Mouse (Mus musculus) layer of hippocampus, adult 8-10 months (tissue): ENCODE measurements around the gene Pxmp2. TPM values are rescaled to one million over a fixed set of nuclear protein-coding genes. Genes with fewer than 3 reads are reported as not detected.

Experiments
- DNase-seq, 2 experiments: peaks; one replicate each; pipeline ENCODE4 v3.0.0; 2022; ENCODE audit warnings: low spot score in 2 of 2
- total RNA-seq, 4 experiments: library from RNA; stranded (reverse); gene quantifications; 2 replicates each; pipeline ENCODE4 v1.2.4; 2022

The Pxmp2 gene
- 1 to 10 TPM; 8.3 to 9.5 (median 8.8) TPM for total RNA-seq

DNA sequence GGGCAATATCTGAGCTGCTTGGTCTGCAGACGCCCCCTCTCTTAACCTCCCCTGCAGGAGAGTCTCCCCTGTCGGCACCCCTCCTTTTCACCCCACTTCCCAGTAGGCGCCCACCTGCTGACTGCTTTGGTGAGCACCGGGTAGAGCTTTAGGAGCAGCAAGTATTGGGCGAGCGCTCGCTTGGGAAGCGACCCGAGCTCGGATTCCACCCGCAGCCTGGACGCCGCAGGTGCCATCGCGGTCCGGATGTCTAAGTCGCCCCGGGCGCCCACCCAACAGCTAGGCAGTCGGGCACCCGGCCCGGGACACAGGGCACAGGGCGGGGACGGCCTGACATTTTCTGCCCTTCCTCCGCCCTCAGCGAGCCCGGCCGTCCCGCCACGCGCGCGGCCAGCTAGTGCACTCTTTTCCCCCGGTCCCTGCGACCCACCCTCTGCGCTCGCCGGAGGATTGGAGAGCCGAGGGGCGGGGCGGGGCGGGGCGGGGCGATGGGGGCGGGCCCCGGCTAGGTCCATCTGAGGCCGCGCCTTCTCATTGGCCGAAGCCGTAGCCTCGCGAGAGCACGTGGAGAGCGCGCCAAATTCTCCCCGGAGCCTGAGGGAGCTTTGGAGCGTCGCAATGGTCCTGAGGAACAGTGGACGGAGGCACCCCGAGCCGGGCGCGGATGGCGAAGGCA lies at the start of gene Pxmp2, which contains the start of gene Pole:
Pxmp2 (minus strand) TSS at position 417 of the 676 bp plus-strand sequence.
Pole (plus strand) TSS at position 537 of the 676 bp plus-strand sequence.
- peak; percentile 75 to 76 for DNase-seq

DNA sequence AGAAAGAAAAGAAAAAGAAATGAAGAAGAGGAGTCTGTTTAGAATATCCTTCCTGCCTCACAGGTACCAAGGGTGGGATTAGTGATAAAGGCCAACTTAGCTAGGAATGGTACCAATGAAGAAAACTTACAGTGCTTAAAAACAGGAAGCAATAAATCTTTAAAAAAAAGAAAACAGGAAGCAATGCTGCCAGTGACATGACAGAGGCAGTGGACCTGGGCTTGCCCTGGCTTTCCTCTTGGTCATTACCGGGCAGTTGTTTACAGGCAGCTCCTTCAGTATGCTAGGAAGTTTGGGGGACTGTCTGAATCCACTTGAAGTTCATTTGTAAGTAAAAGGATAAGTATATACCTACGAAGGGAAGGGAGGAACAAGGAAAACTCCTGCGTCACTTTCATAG lies 44.5 kb upstream of the Pxmp2 start:
- DNase-seq, result no peak

DNA sequence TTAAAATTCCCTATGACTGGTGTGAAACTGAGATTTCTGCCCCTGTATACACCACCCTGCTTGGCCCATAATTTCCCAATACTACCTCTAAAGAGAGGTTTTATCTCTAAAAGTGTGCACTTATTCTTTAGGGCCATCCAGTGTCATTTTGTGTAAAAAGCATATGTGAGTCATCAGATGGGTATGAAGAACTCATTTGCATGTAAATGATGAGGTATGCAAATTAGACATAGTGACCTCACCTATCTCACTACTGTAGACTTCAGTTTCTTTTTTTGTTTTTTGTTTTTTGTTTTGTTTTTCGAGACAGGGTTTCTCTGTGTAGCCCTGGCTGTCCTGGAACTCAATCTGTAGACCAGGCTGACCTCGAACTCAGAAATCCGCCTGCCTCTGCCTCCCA lies 27.1 kb upstream of the Pxmp2 start:
- no peak for DNase-seq

DNA sequence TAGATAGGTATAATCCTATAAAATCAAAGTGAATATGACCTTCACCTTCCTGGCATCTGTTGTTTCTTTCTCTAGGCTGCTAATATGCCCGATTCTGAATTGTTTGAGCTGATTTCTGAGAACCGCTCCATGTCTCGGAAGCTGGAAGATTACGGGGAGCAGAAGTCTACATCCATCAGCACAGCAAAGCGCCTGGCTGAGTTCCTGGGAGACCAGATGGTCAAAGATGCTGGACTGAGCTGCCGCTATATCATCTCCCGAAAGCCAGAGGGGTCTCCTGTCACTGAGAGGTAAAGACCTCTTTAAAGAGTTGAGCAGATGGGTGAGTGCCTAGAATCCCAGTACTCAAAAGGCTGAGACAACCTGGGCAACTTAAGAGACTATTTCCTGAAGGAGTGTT lies 22.9 kb upstream of the Pxmp2 start:
- no peak for DNase-seq

DNA sequence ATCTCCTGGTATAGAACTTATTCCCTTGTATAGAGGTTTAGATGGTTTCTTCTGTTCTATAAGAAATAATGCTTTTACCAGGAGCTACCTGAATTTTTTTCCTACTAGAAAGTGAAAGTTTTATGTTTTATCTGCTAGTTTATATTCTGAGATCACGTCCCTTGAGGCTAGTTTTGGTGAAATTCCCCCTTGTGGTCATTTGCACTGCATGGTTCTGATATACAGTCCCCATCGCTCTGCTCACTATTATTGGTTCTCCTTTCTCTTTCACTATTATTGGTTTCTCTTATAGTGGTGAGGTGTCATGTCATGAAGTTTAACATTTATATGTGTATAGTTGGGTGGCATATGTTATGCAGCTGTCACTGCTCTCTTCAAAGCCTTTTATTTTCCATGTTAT lies 14.6 kb upstream of the Pxmp2 start:
- no peak for DNase-seq

DNA sequence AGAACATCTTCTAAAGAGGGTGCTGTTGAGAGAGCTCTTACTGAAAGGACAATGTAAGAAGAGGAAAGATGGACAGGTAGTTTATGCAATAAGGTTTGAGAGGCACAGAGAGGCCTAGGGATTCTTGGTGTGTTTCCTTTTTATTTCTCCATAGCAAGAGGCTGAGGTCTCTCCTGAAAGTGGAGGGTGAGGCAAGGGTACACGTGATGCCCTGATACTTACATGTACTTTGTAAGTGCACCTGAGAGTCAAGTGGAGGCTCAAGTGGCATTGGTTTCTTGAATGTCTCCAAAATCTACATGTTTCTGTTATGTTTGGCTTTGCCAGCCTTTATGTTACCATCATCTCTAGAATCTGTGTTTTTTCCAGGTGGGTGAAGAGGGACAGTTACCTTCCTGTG lies 10.7 kb upstream of the Pxmp2 start:
- DNase-seq, result no peak

DNA sequence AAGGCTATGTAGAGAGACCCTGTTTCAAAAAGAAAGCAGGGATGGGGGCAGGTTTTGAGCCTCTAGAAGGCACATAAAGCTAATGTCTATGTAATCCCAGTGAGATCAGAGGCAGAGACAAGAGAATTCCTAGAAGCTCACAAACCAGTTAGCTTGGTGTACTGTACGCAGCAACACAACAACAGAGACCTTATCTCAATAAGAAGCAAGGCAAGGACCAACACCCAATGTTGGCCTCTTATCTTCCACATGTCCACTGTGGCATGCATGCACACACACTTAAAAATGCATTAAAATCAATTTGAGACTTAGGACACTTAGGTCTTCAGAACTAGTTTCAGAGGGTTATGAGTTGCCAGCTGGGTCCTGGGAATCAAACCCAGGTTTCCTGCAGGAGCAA lies 5.7 kb upstream of the Pxmp2 start:
- no peak for DNase-seq

DNA sequence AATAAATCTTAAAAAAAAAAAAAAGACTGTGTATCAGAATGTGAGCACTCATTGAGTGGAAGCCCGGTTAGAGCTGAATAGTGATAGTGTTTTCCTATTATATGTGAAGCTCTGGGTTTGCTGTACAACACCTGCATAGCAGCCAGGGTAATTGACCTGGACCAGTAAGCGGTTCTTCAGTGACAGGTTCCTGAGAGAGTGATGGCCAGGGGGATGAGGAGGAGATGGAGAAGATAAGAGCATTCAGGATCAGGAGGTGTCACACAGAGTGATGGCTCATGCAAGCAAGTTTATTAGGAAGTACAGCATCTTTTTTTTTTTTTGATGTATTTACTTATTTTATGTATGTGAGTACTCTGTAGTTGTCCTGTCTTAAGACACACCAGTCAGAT lies 1.1 kb upstream of the Pxmp2 start:
- DNase-seq, result no peak

DNA sequence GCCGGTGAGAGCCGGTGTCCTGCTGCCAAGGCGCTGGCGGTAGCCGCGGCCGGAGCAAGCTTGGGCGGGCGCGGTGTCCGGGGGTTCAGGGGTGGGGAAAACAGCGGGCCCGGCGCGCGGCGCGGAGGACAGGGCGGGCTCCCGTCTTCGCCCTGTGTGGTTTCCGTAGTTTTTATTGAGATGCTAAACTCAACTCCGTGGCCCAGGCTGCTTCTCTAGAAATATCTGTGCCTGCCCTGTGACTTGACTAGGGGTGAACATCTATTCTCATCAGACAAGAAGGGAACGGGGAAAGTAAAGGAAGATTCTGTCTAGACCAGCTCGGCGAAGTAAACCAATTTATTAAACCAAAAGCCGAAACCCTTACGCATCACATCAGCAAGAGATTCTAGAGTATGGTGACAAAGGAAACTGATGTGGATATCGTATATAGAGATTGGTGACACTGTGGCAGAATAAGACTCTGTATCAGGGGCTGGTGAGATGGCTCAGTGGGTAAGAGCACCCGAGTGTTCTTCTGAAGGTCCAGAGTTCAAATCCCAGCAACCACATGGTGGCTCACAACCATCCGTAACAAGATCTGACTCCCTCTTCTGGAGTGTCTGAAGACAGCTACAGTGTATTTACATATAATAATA lies 579 bp upstream of the Pxmp2 start:
- no peak for DNase-seq

DNA sequence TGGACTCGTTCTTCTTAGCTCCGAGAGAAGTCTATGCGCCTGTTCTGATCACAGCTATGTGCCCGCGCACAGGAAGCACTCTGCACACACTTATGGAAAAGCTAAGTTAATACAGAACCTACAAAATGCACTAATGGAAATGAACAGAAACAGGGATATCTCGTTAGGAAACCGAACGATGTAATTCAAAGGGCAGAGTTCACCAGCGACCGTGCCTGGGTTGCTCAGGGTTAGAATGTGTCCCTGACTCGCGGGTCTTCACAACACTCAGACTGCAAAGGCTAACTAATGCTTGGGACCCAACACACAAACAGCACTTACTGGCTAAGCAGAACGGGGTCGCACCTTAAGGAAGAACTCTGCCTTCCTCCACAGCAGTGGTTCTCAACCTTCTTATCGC lies 830 bp downstream of the Pxmp2 start:
- DNase-seq, result no peak

DNA sequence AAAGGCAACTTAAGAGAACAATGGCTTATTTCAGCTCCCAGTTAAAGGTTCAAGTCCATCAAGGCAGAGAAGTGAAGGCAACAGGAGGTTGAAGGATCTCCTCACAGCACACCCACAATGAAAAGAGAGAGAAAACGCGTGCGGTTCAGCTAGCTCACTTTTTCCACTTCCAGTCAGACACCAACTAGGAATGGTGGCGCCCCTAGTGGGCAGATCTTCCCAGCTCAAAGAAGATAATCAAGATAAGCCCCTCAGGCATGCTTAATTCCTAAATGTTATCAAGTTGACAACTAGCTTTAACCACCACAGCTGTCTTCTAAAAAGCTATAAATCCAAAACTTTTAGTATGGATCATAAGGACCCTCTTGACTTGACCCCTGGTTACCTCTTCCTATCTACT lies 1.4 kb downstream of the Pxmp2 start:
- DNase-seq, result no peak

DNA sequence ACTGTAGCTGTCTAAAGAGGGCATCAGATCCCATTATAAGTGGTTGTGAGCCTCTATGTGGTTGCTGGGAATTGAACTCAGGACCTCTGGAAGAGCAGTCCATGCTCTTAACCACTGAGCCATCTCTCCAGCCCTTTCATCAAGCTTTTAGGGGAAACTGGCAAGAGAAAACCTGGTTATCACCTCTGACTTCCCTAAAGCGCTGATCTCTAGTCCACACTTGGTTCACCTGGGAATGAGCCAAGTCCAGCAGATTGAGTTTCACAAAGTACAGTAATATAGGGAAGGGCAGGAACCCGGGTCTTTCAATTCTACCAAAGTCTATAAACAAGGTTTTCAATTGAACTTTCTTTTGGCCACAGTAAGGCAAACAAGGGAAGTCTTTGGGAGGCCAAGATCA lies 4.0 kb downstream of the Pxmp2 start:
- DNase-seq, result no peak

DNA sequence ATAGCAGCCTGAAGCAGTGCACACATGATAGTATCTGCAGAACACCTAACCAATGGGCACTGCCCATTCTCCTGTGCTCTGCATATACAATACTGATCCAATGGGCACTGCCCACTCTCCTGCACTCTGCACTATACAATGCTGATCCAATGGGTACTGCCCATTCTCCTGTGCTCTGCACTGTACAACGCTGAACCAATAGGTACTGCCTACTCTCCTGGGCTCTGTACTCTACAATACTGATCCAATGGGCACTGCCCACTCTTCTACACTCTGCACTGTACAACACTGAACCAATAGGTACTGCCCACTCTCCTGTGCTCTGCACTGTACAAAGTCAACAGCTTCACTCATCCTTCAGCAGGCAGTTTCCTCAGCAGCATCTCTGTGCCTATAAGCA lies 9.1 kb downstream of the Pxmp2 start:
- DNase-seq, result no peak

DNA sequence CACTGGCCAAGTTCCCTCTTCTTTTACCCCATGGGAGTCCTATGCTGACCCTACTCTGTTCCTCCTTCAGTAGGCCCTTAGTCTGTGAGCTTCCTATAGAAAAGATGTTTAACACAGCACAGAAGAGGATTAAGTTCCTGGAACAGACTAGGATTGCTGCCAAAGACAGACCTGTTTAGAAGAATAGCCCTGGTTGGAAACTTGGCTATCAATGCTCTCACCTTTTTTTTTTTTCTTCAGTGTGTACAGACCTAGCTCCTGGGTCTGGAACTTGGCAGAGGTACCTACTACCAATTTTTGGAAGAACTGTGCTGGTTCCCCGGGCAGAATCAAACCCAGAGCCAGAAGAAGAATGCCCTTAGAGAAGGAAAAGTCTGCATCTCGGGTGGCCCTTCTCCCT lies 9.6 kb downstream of the Pxmp2 start:
- DNase-seq, result no peak

DNA sequence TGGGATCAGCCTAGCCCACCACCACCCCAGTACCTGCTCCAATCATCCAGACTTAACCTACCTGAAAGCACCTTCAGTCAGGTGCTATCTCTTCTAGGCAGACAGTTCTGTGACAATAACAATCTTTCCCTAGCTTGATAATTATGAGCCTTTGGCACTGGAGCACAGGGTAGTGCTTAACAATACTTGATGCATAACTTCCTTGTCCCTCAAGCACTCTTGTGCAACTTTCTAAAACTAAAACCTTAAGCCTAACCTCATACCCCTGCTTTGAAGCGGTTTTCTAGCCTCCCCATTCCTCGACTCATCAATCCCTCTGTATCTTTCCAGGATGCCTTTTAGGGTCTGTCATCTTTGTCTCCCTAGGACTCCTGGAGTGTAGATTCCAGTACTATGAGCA lies 11.1 kb downstream of the Pxmp2 start:
- no peak for DNase-seq

DNA sequence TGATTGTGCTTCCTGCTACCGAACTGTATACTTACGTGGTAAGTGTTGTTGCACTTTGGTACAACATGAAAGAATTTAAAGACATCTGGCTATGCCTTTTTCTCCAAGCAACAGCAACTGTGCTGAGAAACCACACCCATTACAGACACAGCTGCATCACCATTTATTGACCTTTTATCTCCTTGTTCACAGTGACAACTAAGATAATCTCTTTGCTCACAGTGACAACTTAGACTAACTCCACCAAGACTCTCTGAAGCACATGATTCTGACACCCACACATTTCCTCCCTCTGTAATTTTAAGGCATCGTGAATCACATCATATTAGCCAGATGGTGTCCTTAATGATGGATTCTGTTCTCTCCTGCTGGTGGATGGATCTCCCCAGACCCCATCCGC lies 11.8 kb downstream of the Pxmp2 start:
- no peak for DNase-seq

DNA sequence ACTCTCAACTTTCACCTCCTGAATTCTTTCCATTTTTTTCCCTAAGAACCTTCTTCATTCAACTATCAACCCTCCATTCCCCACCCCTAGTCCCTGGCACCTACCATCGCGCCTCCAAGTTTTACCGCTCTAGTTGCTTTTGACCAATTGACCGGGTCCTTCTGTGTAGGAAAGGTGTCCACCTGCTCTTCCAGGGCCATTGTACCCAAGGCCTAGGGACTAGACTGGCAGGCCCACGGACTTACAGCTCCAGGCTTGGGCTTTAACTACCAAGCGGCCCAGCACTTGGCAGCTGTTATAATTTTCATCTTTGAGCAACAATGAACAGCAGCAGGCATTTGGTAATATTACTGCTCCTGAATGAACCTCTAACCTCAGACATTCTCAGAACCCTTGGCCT lies 15.7 kb downstream of the Pxmp2 start:
- no peak for DNase-seq

DNA sequence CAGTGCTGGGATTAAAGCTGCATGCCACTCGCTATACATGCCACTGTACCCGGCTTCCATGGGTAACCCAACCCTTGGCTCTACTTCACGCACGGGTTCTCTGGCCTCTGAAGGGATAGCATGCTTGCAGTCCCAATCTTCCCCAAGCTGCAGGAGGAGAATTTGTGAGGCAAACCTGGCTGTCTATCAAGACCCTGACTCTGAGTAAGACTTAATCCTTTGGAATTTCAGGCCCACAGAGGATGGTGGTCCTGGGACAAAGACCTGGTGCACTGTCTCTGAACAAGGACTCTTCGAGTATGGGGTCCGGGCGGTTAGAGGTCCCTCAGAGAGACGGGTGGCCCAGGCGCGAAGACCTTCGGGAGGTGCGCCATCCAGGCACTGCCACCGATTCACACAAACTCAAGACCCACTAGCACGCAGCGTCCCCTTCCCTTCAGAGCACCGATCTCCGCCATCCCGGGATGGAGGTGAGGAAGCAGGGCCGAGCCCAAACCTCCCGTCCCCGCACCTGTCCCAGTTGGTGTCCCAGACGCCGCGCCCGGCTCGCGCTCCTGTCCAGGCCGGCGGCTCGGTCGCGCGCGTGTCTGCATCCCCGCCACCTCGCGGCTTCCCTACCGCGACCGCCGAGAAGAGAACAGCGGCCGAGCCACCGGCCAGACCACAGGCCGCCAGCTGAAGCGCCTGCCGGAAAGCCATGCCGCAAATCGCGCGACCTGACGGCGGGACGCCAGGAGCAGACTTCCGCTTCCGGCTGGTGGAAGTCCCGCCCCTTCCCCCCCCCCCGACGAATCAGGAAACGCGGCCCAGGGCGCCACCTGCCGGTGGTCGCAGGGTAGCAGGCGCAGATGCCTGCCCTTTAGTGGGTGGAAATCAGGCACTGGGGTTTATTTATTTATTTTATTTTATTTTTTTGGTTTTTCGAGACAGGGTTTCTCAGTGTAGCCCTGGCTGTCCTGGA lies 16.6 kb downstream of the Pxmp2 start, which contains the start of gene Pgam5:
Pgam5 (minus strand) TSS at position 773 of the 961 bp plus-strand sequence.
- peak; percentile 57 to 85 for DNase-seq

DNA sequence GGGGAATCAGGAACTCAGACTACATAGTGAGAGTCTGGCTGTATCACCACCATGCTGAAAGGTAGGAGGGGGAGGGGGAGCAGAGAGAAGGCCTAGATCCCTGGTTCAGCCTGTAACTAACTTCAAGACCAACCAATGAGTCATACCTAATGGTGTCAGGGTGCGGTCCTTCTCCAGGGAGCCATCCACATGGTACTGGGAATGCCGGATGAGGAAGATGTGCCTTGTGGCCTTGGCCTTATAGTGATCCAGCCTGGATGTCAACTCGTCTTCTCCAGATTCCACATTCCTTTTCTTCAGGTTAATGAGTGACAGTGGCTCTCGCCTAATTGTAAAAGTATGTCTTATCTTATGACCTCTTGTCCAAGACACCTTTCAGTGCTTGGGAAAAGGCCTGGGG lies 19.0 kb downstream of the Pxmp2 start:
- no peak for DNase-seq

DNA sequence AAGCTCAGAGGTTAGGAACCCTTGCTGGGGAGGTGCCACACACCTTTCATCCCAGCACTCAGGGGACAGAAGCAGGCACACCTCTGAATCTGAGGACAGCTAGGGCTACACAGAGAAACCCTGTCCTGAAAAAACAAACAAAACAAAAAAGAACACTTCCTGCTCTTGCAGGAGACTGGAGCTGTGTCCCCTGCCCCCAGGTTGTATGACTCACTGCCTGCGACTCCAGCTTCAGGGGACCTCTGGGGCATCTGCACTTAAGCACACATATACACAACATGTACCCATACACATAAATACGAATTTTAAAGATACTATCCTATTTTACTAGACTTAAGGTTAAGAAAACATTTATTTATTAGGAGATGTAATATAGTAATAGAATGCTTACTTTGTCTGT lies 41.9 kb downstream of the Pxmp2 start:
- no peak for DNase-seq

DNA sequence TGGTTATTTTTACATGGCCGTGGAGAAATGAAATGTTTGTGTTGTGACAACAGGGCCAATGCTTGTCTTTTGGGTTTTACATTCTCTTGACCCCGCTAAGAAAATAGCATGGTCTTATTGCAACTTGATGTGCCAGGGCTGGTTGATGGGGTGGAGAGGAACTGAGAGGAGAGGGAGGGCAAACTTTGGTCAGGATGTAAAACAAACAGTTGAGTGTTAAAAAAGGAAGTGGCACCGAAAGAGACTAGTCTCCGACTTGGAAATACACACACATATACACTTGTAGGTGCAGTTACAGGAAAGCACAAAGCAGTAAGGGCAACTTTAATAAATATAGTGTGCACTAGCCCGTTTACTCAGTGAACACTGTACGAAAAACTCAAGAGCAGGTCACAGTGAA lies 53.6 kb downstream of the Pxmp2 start:
- DNase-seq, result no peak

DNA sequence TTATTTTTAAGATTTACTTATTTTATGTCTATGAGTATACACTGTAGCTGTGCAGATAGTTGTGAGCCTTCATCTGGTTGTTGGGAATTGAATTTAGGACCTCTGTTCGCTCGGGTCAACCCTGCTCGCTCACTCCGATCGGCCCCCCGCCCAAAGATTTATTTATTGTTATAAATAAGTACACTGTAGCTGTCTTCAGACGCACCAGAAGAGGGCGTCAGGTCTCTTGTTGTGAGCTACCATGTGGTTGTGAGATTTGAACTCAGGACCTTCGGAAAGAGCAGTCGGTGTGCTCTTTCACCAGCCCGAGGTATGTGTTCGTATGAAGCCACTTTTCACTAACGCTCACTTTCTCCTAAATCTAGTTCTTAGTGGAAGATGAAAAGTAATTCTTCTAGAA lies 54.3 kb downstream of the Pxmp2 start:
- no peak for DNase-seq
